Mouse (Mus musculus) CH12.LX (cell line): ENCODE data around the gene Klhl41.

Experiments used
- CHD2 ChIP-seq: IDR thresholded peaks from 2 replicates; pipeline ENCODE4 v1.6.1; 2011; ENCODE audit warnings: low read length, improper control_type of control experiment
- CTCF ChIP-seq, 2 experiments: IDR thresholded peaks in 1 of 2; conservative IDR thresholded peaks in 1 of 2; 2 replicates each; pipeline ENCODE4 v1.5.1; 2011 to 2012; ENCODE audit warnings: low read depth in 2 of 2, low read length in 2 of 2, improper control_type of control experiment in 1 of 2, inconsistent platforms in 1 of 2, mild to moderate bottlenecking in 1 of 2, moderate library complexity in 1 of 2
- E2F4 ChIP-seq: IDR thresholded peaks from 2 replicates; pipeline ENCODE4 v1.6.1; 2011; ENCODE audit warnings: low read depth, low read length, improper control_type of control experiment; ENCODE audit not compliant: insufficient replicate concordance
- EP300 ChIP-seq: IDR thresholded peaks from 2 replicates; pipeline ENCODE4 v1.6.1; 2011; ENCODE audit warnings: low read length, improper control_type of control experiment
- MAZ ChIP-seq: IDR thresholded peaks from 2 replicates; pipeline ENCODE4 v1.6.1; 2012; ENCODE audit warnings: low read depth, mild to moderate bottlenecking, inconsistent platforms, low read length, improper control_type of control experiment, moderate library complexity
- SIN3A ChIP-seq: IDR thresholded peaks from 2 replicates; pipeline ENCODE4 v1.6.1; 2012; ENCODE audit warnings: low read length, improper control_type of control experiment, inconsistent platforms
- ZNF384 ChIP-seq: IDR thresholded peaks from 2 replicates; pipeline ENCODE4 v1.6.1; 2012; ENCODE audit warnings: low read depth, low read length, improper control_type of control experiment, inconsistent platforms

GRCm38 (mm10) chr2:69644968-69645617, 24.8 kb upstream of the Klhl41 start:
- no peak for TF ChIP-seq MAZ
- no peak for TF ChIP-seq EP300
- TF ChIP-seq E2F4 = no peak
- TF ChIP-seq CTCF (conservative IDR thresholded peaks at IDR 0.05 in 1 of 2, IDR thresholded peaks at IDR 0.05 in 1 of 2; ENCODE audit: low read depth in 2 of 2, low read length in 2 of 2) = no peak
- no peak for TF ChIP-seq SIN3A
- TF ChIP-seq ZNF384 = no peak
- no peak for TF ChIP-seq CHD2
